Mouse (Mus musculus): Measurements from ENCODE around the gene Krtap27-1. TPM values are rescaled to one million over a fixed set of nuclear protein-coding genes. Genes with fewer than 3 reads are reported as not detected.

Krtap27-1 gene
- polyA plus RNA-seq (2012; rRNA removed) = not detected in 2 replicates

DNA sequence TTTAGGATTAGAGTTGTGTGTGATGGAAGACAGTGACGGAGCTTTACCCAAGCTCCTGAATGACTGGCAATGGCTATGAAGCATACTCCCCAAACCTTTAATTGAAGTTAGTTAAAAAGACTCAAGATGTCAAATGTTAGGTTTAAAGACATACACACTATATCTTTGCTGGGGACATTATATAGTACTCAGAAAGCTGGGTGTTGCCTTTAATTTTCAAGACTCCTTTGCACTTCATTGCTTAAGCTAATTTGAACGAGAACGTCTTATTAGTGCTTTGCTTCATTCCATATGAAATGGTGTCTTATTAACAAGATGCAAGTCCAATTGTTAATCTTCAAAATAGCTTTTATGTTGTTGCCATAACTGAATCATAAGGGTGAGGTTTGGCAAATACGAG is at the start of gene Krtap27-1:
Krtap27-1 (minus strand) TSS at position 101 of the 400 bp plus-strand sequence.
- DNase-seq (ENCODE audit: low spot score) = no peak

DNA sequence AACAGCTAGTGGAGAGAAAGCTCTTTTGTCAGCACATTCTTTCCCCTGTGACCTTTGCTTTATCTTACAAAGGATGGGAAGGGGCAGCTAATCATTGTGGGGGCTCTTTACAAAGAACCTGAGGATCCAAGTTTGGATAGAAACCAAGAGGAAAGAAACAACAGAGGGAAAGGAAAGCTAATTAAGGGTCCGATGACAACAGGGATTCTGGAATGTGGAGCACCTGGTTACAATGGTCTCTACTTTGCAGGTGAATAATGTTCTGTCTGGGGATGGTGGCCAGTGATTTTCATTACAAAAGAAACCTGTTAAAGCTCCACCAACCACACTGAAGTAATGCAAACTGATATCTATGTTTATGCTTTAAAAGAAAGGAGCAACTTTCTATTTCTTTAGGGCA is 48.6 kb upstream of the Krtap27-1 start:
- no peak for DNase-seq (ENCODE audit: low spot score)

DNA sequence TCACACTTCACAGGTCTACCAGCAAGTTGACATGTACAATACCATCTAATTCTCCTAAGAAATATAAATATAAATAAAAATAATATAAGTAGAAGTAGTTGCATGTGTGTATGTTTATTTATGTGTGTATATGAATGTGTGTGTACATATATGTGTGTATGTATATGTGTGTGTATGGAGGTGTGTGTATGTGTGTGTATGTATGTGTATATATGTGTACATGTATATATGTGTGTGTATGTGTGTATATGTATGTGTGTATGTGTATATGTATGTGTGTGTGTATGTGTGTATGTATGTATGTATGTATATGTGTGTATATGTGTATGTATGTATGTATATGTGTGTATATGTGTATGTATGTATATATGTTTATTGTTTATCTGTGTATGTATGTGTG is 45.1 kb upstream of the Krtap27-1 start:
- DNase-seq (ENCODE audit: low spot score) = no peak

DNA sequence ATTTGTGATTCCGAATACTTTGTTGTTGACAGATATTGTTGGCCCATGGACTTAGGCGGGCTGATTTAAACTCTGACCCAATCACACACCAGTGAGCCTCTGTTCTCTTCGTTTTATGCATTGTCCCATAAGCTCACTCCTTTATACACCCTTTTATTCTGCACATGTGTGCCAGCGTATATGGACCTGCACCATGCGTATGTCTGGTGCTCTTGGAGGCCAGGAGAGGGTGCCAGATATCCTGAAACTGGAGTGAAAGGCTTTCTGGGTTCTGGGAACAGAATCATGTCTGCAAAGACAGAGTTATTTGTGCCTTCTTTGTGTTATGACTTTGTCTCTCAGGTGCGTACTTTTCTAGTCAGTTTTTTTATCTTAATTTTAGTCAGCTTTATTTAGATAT is 39.8 kb upstream of the Krtap27-1 start:
- no peak for DNase-seq (ENCODE audit: low spot score)

DNA sequence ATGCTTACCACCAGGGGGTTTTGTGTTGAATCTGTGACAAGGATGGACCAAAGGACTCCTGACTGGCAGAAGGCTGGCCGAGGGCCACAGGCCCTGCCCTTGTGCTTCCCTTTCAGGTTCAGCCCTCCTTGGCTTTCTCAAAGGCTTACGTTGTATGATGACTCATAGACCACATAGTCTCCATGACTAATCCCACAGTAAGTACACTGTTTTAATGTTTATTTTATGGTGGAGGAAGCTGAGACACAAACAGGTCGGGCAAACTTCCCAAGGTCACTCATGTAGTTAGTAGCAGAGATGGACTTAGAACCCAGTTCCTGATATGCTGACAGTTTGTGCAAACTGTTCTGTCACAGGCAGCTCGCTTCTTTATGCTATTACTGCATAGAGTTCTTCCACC is 39.3 kb upstream of the Krtap27-1 start:
- DNase-seq (ENCODE audit: low spot score) = no peak

DNA sequence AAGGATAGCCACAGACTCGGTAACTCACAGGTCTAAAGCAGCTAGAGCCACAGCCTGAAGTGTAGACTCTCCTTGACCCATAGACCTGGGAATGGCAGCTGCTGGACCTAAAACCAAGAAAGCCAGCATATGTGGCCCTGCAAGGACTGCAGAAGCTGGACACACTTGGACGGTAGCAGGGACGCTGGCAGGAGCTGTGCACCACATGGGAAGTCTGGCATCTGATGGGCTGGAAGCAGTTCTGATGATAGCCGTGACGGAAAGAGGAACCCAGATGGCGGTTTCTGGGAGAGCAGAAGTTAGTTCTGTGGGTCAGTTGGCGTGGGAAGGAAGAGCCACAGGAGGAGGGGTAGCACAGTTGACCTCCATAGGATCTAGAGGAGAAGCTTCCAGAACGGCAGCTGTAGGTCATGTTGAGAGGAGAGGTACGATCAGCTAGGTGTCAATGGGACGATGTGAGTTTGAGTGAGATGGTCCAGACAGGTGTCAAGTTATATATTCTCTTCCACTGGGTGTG is 36.1 kb upstream of the Krtap27-1 start, which contains the start of gene 2310061N02Rik:
2310061N02Rik (minus strand) TSS at position 467 of the 517 bp plus-strand sequence.
- DNase-seq (ENCODE audit: low spot score) = no peak

DNA sequence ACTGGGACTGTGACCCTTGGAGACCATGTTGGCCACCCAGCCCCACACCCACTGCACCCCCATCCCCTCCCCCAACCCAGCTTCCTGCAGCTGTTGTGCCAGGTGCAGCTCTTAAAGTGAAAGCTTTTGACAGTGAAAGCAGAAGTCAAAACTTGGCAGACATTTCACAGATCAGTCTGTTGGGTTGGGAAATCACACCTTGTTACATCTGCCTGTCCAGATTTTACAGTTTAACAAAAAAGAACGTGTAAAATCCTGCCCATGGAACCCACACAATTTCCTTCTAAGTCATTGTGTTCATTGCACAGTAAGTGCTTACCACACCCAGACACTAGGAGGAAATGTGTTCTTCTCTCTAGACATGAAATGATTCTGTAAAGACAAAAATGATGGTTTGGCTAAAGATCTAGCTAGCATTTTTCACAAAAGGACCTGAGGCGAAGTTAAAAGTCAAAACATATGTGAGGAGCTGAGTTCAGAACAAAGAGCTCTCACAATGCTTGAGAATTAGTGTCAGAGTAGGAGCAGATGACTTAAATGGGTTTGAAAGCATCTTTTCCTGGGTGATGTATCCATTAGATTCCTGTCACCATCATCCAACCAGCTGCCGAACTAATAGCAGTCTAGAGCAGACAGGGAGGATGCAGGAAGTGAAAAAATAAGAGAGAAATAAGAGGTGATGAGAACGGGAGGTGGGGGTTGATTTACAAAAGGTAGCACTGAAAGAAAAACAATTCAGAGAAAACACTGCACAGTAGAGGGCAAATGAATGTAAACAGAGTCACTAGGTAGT is 29.8 kb upstream of the Krtap27-1 start:
- DNase-seq (ENCODE audit: low spot score) = no peak

DNA sequence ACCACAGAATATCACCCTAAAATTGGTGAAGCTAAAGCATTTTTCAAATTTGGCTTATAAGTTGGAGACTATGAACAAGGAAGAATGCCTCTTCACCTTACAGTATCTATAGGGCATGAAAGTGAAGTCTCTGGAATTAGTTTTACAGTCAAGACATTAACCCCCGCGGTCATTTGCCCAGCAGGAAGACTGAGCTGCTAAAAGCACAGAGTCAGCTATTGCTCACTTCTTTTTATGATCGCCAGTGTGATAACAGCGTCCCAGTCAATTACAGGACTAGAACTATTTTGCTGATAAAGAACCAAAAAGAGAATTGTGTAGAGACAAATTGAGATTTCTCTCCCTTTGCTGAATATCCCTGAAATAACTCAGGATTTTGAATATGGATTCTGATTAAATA is 24.8 kb upstream of the Krtap27-1 start:
- no peak for DNase-seq (ENCODE audit: low spot score)

DNA sequence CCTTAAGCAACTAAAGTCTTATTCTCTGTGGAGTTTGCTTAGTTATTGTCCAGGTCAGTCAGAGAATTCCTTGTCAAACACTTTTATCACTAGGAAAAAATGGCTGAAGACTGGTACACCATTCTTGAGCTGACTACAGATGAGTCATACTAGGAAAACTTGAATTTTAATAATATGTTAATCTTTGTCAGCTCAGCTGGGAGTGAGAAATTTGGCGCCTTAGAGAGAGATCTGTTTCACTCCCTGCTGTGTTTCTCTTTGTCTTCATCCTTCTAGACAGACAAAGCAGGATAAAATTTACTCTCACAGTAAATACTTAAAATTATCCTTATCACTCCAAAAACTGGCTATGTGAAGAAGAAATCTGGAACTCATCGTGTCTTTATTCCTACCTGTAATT is 9.8 kb upstream of the Krtap27-1 start:
- DNase-seq (ENCODE audit: low spot score) = no peak

DNA sequence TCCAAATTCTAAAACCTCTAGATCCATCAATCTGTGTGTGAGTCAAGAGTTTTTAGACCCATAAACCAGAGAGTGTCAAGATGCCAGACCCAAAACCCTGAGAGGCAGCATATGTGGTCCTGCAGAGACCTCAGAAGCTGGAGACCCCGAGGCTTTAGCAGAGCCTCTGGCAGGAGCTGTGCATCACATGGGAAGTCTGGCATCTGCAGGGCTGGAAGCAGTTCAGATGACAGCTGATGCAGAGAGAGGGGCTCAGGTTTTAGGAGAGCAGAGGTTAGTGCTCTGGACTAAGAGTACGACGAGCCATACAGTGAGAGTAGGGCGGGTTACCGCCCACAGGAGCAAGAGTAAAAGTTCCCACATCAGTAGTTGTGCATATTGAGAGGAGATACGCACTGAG is 7.6 kb upstream of the Krtap27-1 start:
- DNase-seq (ENCODE audit: low spot score) = no peak

DNA sequence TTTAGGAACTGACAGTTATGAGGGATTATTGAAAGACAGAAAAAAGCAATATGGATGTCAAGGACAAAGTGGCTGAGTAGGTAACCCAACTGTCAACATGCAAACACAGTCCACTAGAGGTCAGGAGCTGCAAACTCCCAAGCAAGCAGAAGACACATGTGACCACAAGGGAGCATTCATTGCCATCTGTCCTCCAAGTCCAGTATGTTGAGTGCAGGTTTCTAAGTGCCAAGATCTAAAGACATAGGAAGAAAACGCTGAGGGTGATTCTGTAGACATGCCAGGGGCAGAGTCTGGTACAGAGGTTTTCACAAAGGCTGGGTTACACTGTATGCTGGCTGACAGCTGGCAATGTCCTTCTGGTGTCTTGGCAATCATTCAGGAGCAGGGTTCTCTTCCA is 14.0 kb downstream of the Krtap27-1 start:
- DNase-seq (ENCODE audit: low spot score) = no peak

DNA sequence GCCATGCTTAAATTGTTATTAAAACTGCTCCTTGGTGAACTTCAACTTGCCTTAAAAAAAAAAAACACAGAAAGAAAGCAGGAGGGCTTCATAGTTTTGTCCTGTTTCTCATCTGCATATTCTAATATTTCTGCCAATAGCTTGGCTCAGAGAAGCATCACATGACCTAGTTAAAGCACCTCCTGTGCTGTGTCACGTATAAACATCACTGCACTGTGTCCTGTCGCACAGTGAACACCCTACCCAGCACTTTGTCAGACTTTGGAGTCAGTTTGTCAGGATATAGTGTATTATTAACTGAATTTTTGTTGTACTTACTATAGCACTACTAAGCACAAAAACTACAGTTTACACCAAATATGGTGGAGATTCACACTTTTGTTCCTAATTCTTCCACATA is 19.5 kb downstream of the Krtap27-1 start:
- DNase-seq (ENCODE audit: low spot score) = no peak

DNA sequence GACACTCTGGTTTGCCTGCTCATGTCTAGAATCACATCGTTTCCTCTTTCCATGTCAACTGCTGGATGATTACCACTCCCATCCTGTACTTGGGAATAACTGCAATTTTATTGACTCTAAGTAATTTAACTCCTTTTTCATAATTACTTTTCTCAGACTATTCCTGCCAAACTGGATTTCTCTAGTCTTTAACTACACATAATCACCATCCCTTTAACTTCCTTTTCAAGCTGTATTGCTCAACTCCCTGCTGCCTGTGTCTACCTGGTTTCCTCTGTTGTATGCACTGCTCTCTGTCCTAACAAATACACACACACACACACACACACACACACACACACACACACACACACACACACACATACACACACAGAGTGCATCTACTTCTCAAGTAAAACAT is 20.4 kb downstream of the Krtap27-1 start:
- DNase-seq (ENCODE audit: low spot score) = no peak

DNA sequence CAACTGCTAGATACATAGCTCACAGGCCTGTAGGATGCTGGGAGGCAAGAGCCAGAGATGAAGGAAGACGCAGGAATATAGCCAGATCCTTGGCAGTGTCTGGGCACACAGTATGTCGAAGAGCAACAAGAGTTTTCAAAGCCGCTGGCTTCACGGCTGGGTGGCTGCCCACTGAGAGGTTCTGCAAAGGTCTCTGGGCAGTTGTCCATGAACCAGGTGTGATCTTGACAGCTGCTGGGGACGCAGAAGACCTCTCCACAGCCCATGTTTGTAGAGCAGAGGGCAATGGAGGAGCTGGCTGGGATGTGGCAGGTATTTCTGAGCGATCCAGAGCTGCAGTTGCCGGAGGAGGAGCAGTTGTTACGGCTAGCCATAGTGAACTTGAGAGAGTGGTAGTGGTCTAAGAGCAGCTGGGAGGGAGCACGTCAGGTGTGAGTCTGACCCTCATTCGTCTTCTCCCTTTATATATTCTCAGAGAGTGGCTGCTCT is 24.1 kb downstream of the Krtap27-1 start, which contains the start of gene Krtap26-1:
Krtap26-1 (minus strand) TSS at position 439 of the 489 bp plus-strand sequence.
- DNase-seq (ENCODE audit: low spot score) = no peak

DNA sequence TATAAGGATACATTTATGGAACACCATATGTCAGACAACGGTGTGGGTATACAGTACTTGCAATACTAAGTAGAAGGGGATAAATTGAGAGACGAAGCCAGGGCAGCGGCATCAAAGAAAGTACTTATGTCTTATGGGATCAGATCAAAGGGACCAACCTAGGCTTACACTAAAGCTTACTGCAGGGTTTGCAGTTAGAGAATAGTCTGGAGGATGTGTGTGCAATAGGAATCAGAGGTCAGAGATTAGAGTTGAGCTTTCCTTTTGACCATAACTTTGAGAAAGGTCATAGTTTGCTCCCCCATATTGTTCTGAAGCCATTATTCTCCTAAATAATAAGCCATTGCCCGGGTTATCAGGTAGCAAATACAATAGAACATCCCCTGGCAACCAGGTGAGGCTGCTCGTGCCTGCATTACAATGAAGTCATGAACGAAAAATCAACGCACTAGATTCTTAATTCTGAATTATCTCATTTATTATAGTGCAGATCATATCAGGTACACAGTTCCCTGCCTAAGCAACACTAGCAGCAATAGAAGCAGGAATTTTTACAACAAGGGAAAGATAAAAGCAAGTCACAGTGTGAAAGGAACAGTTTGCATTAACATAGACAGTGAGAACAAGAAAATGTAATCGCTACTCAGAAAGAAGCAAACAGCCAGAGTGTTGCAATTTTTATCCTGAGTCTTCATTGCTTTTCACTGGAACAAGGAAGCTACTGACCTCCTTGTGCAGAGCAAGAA is 24.9 kb downstream of the Krtap27-1 start:
- DNase-seq (ENCODE audit: low spot score) = no peak

DNA sequence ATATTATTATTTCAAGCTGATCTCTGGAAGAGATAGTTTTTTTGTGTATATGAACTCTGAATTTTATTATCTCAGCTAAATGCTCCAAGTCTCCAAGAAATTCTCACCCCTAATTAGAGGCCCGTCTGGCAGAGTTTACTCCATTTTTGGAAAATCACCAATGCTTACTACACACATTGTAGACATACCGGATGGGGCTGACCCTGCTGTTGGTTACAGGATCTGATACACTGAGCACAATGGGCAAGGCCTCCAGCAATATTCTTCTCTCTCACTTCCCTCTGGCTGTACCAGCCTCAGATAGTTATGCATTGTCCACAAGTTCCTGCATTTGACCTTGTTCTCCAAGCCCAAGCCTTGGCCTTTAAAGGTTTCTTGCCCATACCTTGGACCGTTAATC is 31.4 kb downstream of the Krtap27-1 start:
- DNase-seq (ENCODE audit: low spot score) = no peak

DNA sequence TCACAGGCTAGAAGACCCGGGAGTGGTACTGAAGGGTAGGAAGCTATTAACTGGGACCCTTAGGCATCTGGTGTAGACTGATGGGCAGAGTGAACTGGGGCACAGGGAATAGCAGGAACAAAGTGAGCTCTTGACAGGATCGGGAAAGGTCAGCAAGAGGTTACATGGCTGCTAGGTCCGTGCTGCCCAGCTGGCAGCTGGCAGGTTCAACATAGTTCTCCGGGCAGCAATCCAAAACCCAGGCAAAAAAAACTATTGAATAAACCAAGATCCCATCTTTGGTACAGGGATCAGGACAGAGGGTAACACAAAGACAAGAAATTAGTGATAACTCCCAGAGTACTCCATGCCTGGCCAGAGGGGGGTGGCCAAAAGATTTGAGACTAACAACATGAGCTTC is 36.3 kb downstream of the Krtap27-1 start:
- no peak for DNase-seq (ENCODE audit: low spot score)

DNA sequence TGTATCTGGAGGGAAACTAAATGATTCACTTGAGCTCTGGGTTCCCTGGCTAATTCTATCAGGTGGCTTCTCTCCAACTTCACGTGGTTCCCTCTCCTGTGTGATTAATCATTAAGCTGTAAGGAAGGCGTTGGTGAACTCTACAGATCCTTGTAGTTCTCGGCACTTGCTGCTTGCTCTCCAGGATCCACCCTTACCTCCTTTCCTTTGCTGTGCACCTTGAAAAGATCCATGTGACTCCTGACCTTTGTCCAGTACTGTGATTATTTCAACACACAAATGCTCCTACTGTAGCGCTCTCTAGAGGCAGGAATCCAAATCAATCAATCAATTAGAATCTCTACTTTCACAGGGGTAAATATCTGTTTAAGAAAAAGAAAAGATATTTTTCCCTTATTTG is 40.0 kb downstream of the Krtap27-1 start:
- DNase-seq (ENCODE audit: low spot score) = no peak

DNA sequence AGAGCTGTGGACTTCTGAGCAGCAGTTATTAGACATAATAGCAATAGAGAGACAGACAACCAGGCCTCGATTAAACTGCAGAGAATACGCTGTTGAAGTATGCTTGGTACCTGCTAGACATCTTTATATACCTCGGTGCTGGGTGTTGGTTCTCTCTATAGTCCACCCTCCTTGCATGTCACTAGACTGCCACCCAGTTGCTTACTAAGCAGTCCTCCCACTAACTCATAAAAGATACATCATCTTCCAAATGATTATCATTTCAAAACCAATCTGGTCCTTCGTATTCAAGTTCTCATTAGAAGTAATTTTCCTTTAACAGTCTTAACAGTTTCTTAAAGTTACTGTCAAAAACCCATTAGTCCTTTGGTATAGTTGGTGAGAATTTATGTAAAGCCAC is 43.9 kb downstream of the Krtap27-1 start, which contains the start of gene 2310079G19Rik:
2310079G19Rik (minus strand) TSS at position 101 of the 400 bp plus-strand sequence.
- no peak for DNase-seq (ENCODE audit: low spot score)

Measured in urinary bladder, adult 2 months (tissue).